Mouse (Mus musculus): ENCODE measurements around the gene Lrrk2. TPM values are rescaled to one million over a fixed set of nuclear protein-coding genes. Genes with fewer than 3 reads are reported as not detected.

Gene Lrrk2
- polyA plus RNA-seq, 2 experiments: 0.81 to 1.4 TPM

GRCm38 (mm10) chr15:91650270-91650669 is 22.7 kb upstream of the Lrrk2 start:
- DNase-seq (ENCODE audit: low read depth in 3 of 3, low spot score in 3 of 3) (no peak), ATAC-seq (ENCODE audit: insufficient read depth) (no peak)
- Histone ChIP-seq H3K36me3 (replicated peaks; ENCODE audit: control insufficient read depth, insufficient read depth, low read depth) (no peaks in the 10 kb centered on the region), H3K27ac (no peak overlapping the region), H3K4me1 (replicated peaks; ENCODE audit: control insufficient read depth in 2 of 2, insufficient read depth in 2 of 2, low read length in 1 of 2) (no peaks in the 10 kb centered on the region), H3K9me3 (ENCODE audit: control insufficient read depth, low read length) (no peaks in the 10 kb centered on the region), H3K27me3 (ENCODE audit: control insufficient read depth, insufficient read depth, low read length) (no peaks in the 10 kb centered on the region), H3K4me3 (ENCODE audit: insufficient read depth in 1 of 2, low read depth in 2 of 2, low read length in 2 of 2) (no peak overlapping the region), H3K4me2 (ENCODE audit: low read depth) (no peak overlapping the region), H3K9ac (replicated peaks) (no peak overlapping the region)
- WGBS (ENCODE audit: insufficient replicate concordance): 53% methylated on average over 3 of the region's 3 CpGs
- no peak for TF ChIP-seq EP300 (IDR thresholded peaks at IDR 0.05; ENCODE audit: low read depth)
- TF ChIP-seq CTCF (IDR thresholded peaks at IDR 0.05; ENCODE audit: low read depth): no peak

GRCm38 (mm10) chr15:91651493-91651892 is 21.5 kb upstream of the Lrrk2 start:
- H3K9ac ChIP-seq (replicated peaks): no peak overlapping the region
- H3K27me3 ChIP-seq (ENCODE audit: control insufficient read depth, insufficient read depth, low read length): no peaks in the 10 kb centered on the region
- H3K4me2 ChIP-seq (ENCODE audit: low read depth): no peak overlapping the region
- TF ChIP-seq CTCF (IDR thresholded peaks at IDR 0.05; ENCODE audit: low read depth) (no peak), EP300 (IDR thresholded peaks at IDR 0.05; ENCODE audit: low read depth) (no peak)
- H3K9me3 ChIP-seq (ENCODE audit: control insufficient read depth, low read length): no peaks in the 10 kb centered on the region
- DNase-seq (ENCODE audit: low read depth in 3 of 3, low spot score in 3 of 3) (no peak), ATAC-seq (ENCODE audit: insufficient read depth) (no peak)
- no peaks in the 10 kb centered on the region for H3K36me3 ChIP-seq (replicated peaks; ENCODE audit: control insufficient read depth, insufficient read depth, low read depth)
- 50% methylated on average over 7 of the region's 7 CpGs for WGBS (ENCODE audit: insufficient replicate concordance)
- H3K4me3 ChIP-seq (ENCODE audit: insufficient read depth in 1 of 2, low read depth in 2 of 2, low read length in 2 of 2): no peak overlapping the region
- H3K27ac ChIP-seq: no peak overlapping the region
- H3K4me1 ChIP-seq (replicated peaks; ENCODE audit: control insufficient read depth in 2 of 2, insufficient read depth in 2 of 2, low read length in 1 of 2): no peaks in the 10 kb centered on the region

GRCm38 (mm10) chr15:91658227-91658626 is 14.7 kb upstream of the Lrrk2 start:
- no peak for DNase-seq (ENCODE audit: low read depth in 3 of 3, low spot score in 3 of 3)
- TF ChIP-seq EP300 (IDR thresholded peaks at IDR 0.05; ENCODE audit: low read depth) (no peak), CTCF (IDR thresholded peaks at IDR 0.05; ENCODE audit: low read depth) (no peak)
- no peak for ATAC-seq (ENCODE audit: insufficient read depth)
- Histone ChIP-seq H3K9ac (replicated peaks) (no peak overlapping the region), H3K4me2 (ENCODE audit: low read depth) (no peak overlapping the region), H3K9me3 (ENCODE audit: control insufficient read depth, low read length) (no peaks in the 10 kb centered on the region), H3K27me3 (ENCODE audit: control insufficient read depth, insufficient read depth, low read length) (no peaks in the 10 kb centered on the region), H3K4me3 (ENCODE audit: insufficient read depth in 1 of 2, low read depth in 2 of 2, low read length in 2 of 2) (no peak overlapping the region), H3K4me1 (replicated peaks; ENCODE audit: control insufficient read depth in 2 of 2, insufficient read depth in 2 of 2, low read length in 1 of 2) (no peaks in the 10 kb centered on the region), H3K36me3 (replicated peaks; ENCODE audit: control insufficient read depth, insufficient read depth, low read depth) (no peaks in the 10 kb centered on the region), H3K27ac (no peak overlapping the region)
- WGBS (ENCODE audit: insufficient replicate concordance): 64% methylated on average over 6 of the region's 6 CpGs

- H3K4me2 ChIP-seq (ENCODE audit: low read depth): no peak overlapping the region
- H3K4me3 ChIP-seq (ENCODE audit: insufficient read depth in 1 of 2, low read depth in 2 of 2, low read length in 2 of 2): no peak overlapping the region
- no peaks in the 10 kb centered on the region for H3K9me3 ChIP-seq (ENCODE audit: control insufficient read depth, low read length)
- 44% methylated on average over 6 of the region's 6 CpGs for WGBS (ENCODE audit: insufficient replicate concordance)
- ATAC-seq (ENCODE audit: insufficient read depth) (no peak), DNase-seq (ENCODE audit: low read depth in 3 of 3, low spot score in 3 of 3) (no peak)
- no peaks in the 10 kb centered on the region for H3K27me3 ChIP-seq (ENCODE audit: control insufficient read depth, insufficient read depth, low read length)
- H3K9ac ChIP-seq (replicated peaks): no peak overlapping the region
- H3K4me1 ChIP-seq (replicated peaks; ENCODE audit: control insufficient read depth in 2 of 2, insufficient read depth in 2 of 2, low read length in 1 of 2): no peaks in the 10 kb centered on the region
- H3K27ac ChIP-seq: no peak overlapping the region
- TF ChIP-seq EP300 (IDR thresholded peaks at IDR 0.05; ENCODE audit: low read depth): no peak
- TF ChIP-seq CTCF (IDR thresholded peaks at IDR 0.05; ENCODE audit: low read depth): no peak
- H3K36me3 ChIP-seq (replicated peaks; ENCODE audit: control insufficient read depth, insufficient read depth, low read depth): no peaks in the 10 kb centered on the region
These were observed 12.5 kb upstream of the Lrrk2 start for GRCm38 (mm10) chr15:91660277-91661078.

GRCm38 (mm10) chr15:91661079-91661369 is 12.0 kb upstream of the Lrrk2 start:
- no peak overlapping the region for H3K4me2 ChIP-seq (ENCODE audit: low read depth)
- H3K9me3 ChIP-seq (ENCODE audit: control insufficient read depth, low read length): no peaks in the 10 kb centered on the region
- ATAC-seq (ENCODE audit: insufficient read depth) (no peak), DNase-seq (ENCODE audit: low read depth in 3 of 3, low spot score in 3 of 3) (no peak)
- TF ChIP-seq CTCF (IDR thresholded peaks at IDR 0.05; ENCODE audit: low read depth) (no peak), EP300 (IDR thresholded peaks at IDR 0.05; ENCODE audit: low read depth) (no peak)
- WGBS (ENCODE audit: insufficient replicate concordance): 52% methylated on average over 6 of the region's 6 CpGs
- no peaks in the 10 kb centered on the region for H3K36me3 ChIP-seq (replicated peaks; ENCODE audit: control insufficient read depth, insufficient read depth, low read depth)
- H3K27me3 ChIP-seq (ENCODE audit: control insufficient read depth, insufficient read depth, low read length): no peaks in the 10 kb centered on the region
- no peak overlapping the region for H3K9ac ChIP-seq (replicated peaks)
- no peaks in the 10 kb centered on the region for H3K4me1 ChIP-seq (replicated peaks; ENCODE audit: control insufficient read depth in 2 of 2, insufficient read depth in 2 of 2, low read length in 1 of 2)
- no peak overlapping the region for H3K4me3 ChIP-seq (ENCODE audit: insufficient read depth in 1 of 2, low read depth in 2 of 2, low read length in 2 of 2)
- no peak overlapping the region for H3K27ac ChIP-seq

Data from liver, embryonic 14.5 days (tissue).